Mouse (Mus musculus) heart, embryonic 16.5 days (tissue): ENCODE data around the gene Scgb2a2. TPM values are rescaled to one million over a fixed set of nuclear protein-coding genes. Genes with fewer than 3 reads are reported as not detected.
"Not testable (repeated sequence)": the region's sequence is repeated elsewhere in the genome, so short reads cannot be mapped to it uniquely, and the experiment has no call there.

Experiments
- ATAC-seq: fragments of 200-750 bp; cut with Nextera tagmentation; replicated peaks from 2 replicates; pipeline ENCODE4 v1.8.0; 2017; ENCODE audit warnings: moderate number of reproducible peaks; ENCODE audit not compliant: insufficient read depth, low FRiP score; ENCODE audit errors: extremely low read depth
- H3K27ac ChIP-seq: fragments of 300-500 bp; sonication (generic); 2 replicates; pipeline ENCODE4 v1.5.1; 2014; ENCODE audit warnings: mild to moderate bottlenecking, low read length, control low read depth, moderate library complexity
- H3K27me3 ChIP-seq: fragments of 300-500 bp; sonication (generic); 2 replicates; pipeline ENCODE4 v1.6.1; 2014; ENCODE audit warnings: low read length, mixed read lengths; ENCODE audit not compliant: control insufficient read depth, insufficient read depth
- H3K36me3 ChIP-seq: fragments of 300-500 bp; sonication (generic); 2 replicates; pipeline ENCODE4 v1.6.1; 2014; ENCODE audit not compliant: control insufficient read depth, insufficient read depth
- H3K4me1 ChIP-seq: fragments of 300-500 bp; sonication (generic); 2 replicates; pipeline ENCODE4 v1.6.1; 2014; ENCODE audit warnings: low read length, mixed read lengths; ENCODE audit not compliant: control insufficient read depth, insufficient read depth
- H3K4me2 ChIP-seq: fragments of 300-500 bp; sonication (generic); 2 replicates; pipeline ENCODE4 v1.6.1; 2014; ENCODE audit warnings: low read depth, mild to moderate bottlenecking, control low read depth, low read length
- H3K4me3 ChIP-seq: fragments of 300-500 bp; sonication (generic); 2 replicates; pipeline ENCODE4 v1.5.1; 2014; ENCODE audit warnings: mild to moderate bottlenecking, control low read depth, low read length
- H3K9ac ChIP-seq: fragments of 300-500 bp; sonication (generic); 2 replicates; pipeline ENCODE4 v1.6.1; 2014; ENCODE audit warnings: low read length, control low read depth
- H3K9me3 ChIP-seq: fragments of 300-500 bp; sonication (generic); replicated peaks from 2 replicates; pipeline ENCODE4 v1.6.1; 2016; ENCODE audit warnings: low read length; ENCODE audit not compliant: control insufficient read depth
- WGBS: fragments of 180-500 bp; shearing (Covaris S2); extraction: QIAGEN DNeasy Blood & Tissue Kit; methylation state at CpG from one replicate; pipeline ENCODE4 v1.1.7; 2014; 5-methylcytosine and 5-hydroxymethylcytosine counted together
- microRNA-seq: library from miRNA; unstranded; fragments of <30 nt; microRNA quantifications from one replicate; pipeline ENCODE4, GENCODE M21; 2017
- polyA plus RNA-seq: library from polyadenylated mRNA; unstranded; fragments of >200 nt; fragmentation: Nextera tagmentation; extraction: Ambion mirVana; gene quantifications from 2 replicates; pipeline ENCODE4 v1.2.1, GENCODE M21; 2015

The Scgb2a2 gene
- polyA plus RNA-seq, 1 experiment from 2014 or later, result not detected

GRCm38 (mm10) chr19:9886771-9887170 is 39.4 kb downstream of the Scgb2a2 start:
- peaks cover 61% of the 10 kb centered on the region for H3K36me3 ChIP-seq
- no peak for ATAC-seq
- no peak overlapping the region for H3K4me2 ChIP-seq
- H3K9me3 ChIP-seq, result no peaks in the 10 kb centered on the region
- no peaks in the 10 kb centered on the region for H3K27me3 ChIP-seq
- WGBS, result 91% methylated on average over 8 of the region's 8 CpGs
- H3K4me3 ChIP-seq, result no peak overlapping the region
- no peak overlapping the region for H3K27ac ChIP-seq
- H3K4me1 ChIP-seq, result no peaks in the 10 kb centered on the region
- no peak overlapping the region for H3K9ac ChIP-seq

- 70% methylated on average over 5 of the region's 5 CpGs for whole genome bisulfite sequencing
- no peak for ATAC-seq
Observed at GRCm38 (mm10) chr19:9896067-9896466, 48.7 kb downstream of the Scgb2a2 start.

GRCm38 (mm10) chr19:9898339-9899066 is 51.1 kb downstream of the Scgb2a2 start:
- Histone ChIP-seq H3K4me3 (peak overlapping the region; percentile 69), H3K27ac (peak overlapping the region; percentile 76), H3K4me2 (peak overlapping the region; percentile 78), H3K4me1 (peaks cover 22% of the 10 kb centered on the region), H3K36me3 (peaks cover 19% of the 10 kb centered on the region), H3K9ac (peak overlapping the region; percentile 74), H3K27me3 (no peaks in the 10 kb centered on the region), H3K9me3 (no peaks in the 10 kb centered on the region)
- no peak for ATAC-seq
- WGBS, result 7% methylated on average over 17 of the region's 17 CpGs

More at GRCm38 (mm10) chr19:9896067-9896466, 48.7 kb downstream of the Scgb2a2 start:
- no peak overlapping the region for H3K9ac ChIP-seq
- H3K27ac ChIP-seq, result no peak overlapping the region
- H3K4me1 ChIP-seq, result peaks cover 22% of the 10 kb centered on the region
- H3K27me3 ChIP-seq, result no peaks in the 10 kb centered on the region
- H3K9me3 ChIP-seq, result no peaks in the 10 kb centered on the region
- H3K4me3 ChIP-seq, result no peak overlapping the region
- H3K4me2 ChIP-seq, result no peak overlapping the region
- H3K36me3 ChIP-seq, result peaks cover 36% of the 10 kb centered on the region

GRCm38 (mm10) chr19:9899072-9899779 is 51.9 kb downstream of the Scgb2a2 start, which contains the start of gene Incenp:
TSS of gene Incenp (minus strand) at chr19:9899551.
- under 1% methylated on average over 58 of the region's 58 CpGs for WGBS
- Histone ChIP-seq H3K9ac (peak within 1 kb of the TSS; percentile 74), H3K27me3 (no peaks in the 10 kb centered on the region), H3K4me2 (peak within 1 kb of the TSS; percentile 78), H3K4me3 (peak within 1 kb of the TSS; percentile 69), H3K9me3 (no peaks in the 10 kb centered on the region), H3K27ac (peak within 1 kb of the TSS; percentile 88), H3K4me1 (peaks cover 22% of the 10 kb centered on the region), H3K36me3 (peaks cover 12% of the 10 kb centered on the region)
- ATAC-seq, result peak; percentile 99

DNA sequence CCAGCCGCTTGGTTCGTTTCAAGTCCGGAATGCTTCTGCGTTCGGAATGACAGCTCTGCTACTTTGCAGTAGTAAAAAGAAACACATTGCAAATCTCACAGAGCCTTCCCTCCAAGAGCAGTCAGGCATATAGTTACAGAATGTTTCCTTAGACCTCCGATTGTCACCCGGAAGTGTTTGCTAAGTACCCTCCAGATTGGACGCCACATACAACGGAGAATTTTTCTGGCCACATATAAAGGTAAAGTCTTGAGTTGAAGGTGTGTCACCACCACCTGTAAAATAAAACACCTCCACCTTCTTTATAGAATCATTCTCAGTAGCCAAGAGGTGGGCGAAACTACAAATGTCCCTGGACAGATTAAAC is 52.4 kb downstream of the Scgb2a2 start:
- peaks cover 7% of the 10 kb centered on the region for H3K36me3 ChIP-seq
- ATAC-seq, result peak; percentile 59
- peak overlapping the region; percentile 71 for H3K4me2 ChIP-seq
- no peaks in the 10 kb centered on the region for H3K27me3 ChIP-seq
- H3K9ac ChIP-seq, result peak overlapping the region; percentile 70
- peak overlapping the region; percentile 88 for H3K27ac ChIP-seq
- no peaks in the 10 kb centered on the region for H3K9me3 ChIP-seq
- WGBS, result 9% methylated on average over 10 of the region's 10 CpGs
- H3K4me1 ChIP-seq, result peaks cover 22% of the 10 kb centered on the region
- peak overlapping the region; percentile 69 for H3K4me3 ChIP-seq

DNA sequence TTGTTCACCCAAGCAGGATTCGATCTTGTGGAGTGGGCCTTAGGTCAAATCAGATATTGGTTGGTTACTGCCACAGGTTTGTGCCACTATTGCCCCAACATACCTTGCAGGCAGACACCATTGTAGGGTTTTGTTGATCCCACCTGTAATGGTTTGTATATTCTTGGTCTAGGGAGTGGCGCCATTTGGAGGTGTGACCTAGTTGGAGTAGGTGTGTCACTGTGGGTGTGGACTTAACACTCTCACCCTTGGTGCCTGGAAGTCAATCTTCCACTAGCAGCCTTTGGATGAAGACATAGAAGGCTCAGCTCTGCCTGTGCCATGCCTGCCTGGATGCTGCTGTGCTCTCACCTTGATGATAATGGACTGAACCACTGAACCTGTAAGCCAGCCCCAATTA is 53.3 kb downstream of the Scgb2a2 start:
- H3K9ac ChIP-seq, H3K36me3 ChIP-seq, ATAC-seq, H3K4me2 ChIP-seq, H3K27me3 ChIP-seq, H3K9me3 ChIP-seq, H3K27ac ChIP-seq, H3K4me3 ChIP-seq: not testable (repeated sequence)
- H3K4me1 ChIP-seq, result peaks cover 22% of the 10 kb centered on the region
- 94% methylated on average over 2 of the region's 2 CpGs for WGBS

Small RNA genes lying within 50 kb of the gene (microRNA-seq; reads per million reads assigned to microRNA genes)
- not detected for gene Gm22369

Other genes starting within 250 kb of the Scgb2a2 start
- gene Incenp, start 52.0 kb downstream of the Scgb2a2 start, polyA plus RNA-seq, result 67.3 and 72.1 TPM in 2 replicates
- 1,934 and 2,252 TPM in 2 replicates for gene Fth1, start 133.0 kb downstream of the Scgb2a2 start, polyA plus RNA-seq
- gene Best1, start 154.1 kb downstream of the Scgb2a2 start, polyA plus RNA-seq, result 0.28 and 0.30 TPM in 2 replicates
- gene Rab3il1, start 154.1 kb downstream of the Scgb2a2 start, polyA plus RNA-seq, result 22.1 and 24.0 TPM in 2 replicates
- 31.5 and 46.1 TPM in 2 replicates for gene Fads3, start 194.0 kb downstream of the Scgb2a2 start, polyA plus RNA-seq